Mouse (Mus musculus) neural tube, embryonic 15.5 days (tissue): ENCODE results near the gene Poldip3. TPM values are rescaled to one million over a fixed set of nuclear protein-coding genes. Genes with fewer than 3 reads are reported as not detected.
"Not testable (repeated sequence)": the region's sequence is repeated elsewhere in the genome, so short reads cannot be mapped to it uniquely, and the experiment has no call there.

Experiments used
- ATAC-seq: fragments of 200-750 bp; cut with Nextera tagmentation; 2 replicates; pipeline ENCODE4 v1.8.0; 2017; ENCODE audit warnings: mild to moderate bottlenecking, moderate TSS enrichment, moderate library complexity; ENCODE audit not compliant: low FRiP score
- H3K27ac ChIP-seq: fragments of 300-500 bp; sonication (generic); replicated peaks from 2 replicates; pipeline ENCODE4 v1.5.1; 2015; ENCODE audit warnings: mild to moderate bottlenecking, inconsistent platforms
- H3K27me3 ChIP-seq: fragments of 300-500 bp; sonication (generic); replicated peaks from 2 replicates; pipeline ENCODE4 v1.6.1; 2015; ENCODE audit warnings: inconsistent platforms
- H3K36me3 ChIP-seq: fragments of 300-500 bp; sonication (generic); 2 replicates; pipeline ENCODE4 v1.6.1; 2015; ENCODE audit warnings: inconsistent platforms
- H3K4me1 ChIP-seq: fragments of 300-500 bp; sonication (generic); 2 replicates; pipeline ENCODE4 v1.6.1; 2015; ENCODE audit warnings: inconsistent platforms
- H3K4me2 ChIP-seq: fragments of 300-500 bp; sonication (generic); 2 replicates; pipeline ENCODE4 v1.6.1; 2015; ENCODE audit warnings: inconsistent platforms, mild to moderate bottlenecking, moderate library complexity
- H3K4me3 ChIP-seq: fragments of 300-500 bp; sonication (generic); replicated peaks from 2 replicates; pipeline ENCODE4 v1.5.1; 2015; ENCODE audit warnings: mild to moderate bottlenecking, inconsistent platforms
- H3K9ac ChIP-seq: fragments of 300-500 bp; sonication (generic); replicated peaks from 2 replicates; pipeline ENCODE4 v1.6.1; 2015; ENCODE audit warnings: mild to moderate bottlenecking, inconsistent platforms
- H3K9me3 ChIP-seq: fragments of 300-500 bp; sonication (generic); replicated peaks from 2 replicates; pipeline ENCODE4 v1.6.1; 2016; ENCODE audit warnings: inconsistent platforms
- WGBS: fragments of 180-500 bp; shearing (Covaris S2); methylation state at CpG from one replicate; pipeline ENCODE4 v1.1.7; 2015; ENCODE audit warnings: mixed read lengths; 5-methylcytosine and 5-hydroxymethylcytosine counted together
- polyA plus RNA-seq: library from polyadenylated mRNA; unstranded; fragments of >200 nt; fragmentation: Nextera tagmentation; extraction: Ambion mirVana; gene quantifications from 2 replicates; pipeline ENCODE4 v1.2.1, GENCODE M21; 2015

Poldip3 gene
- polyA plus RNA-seq, 1 experiment from 2014 or later: 127 TPM

- H3K27me3 ChIP-seq: no peaks in the 10 kb centered on the region
- H3K4me3 ChIP-seq: peak overlapping the region; percentile 85
- H3K27ac ChIP-seq: peak overlapping the region; percentile 99
- peak overlapping the region; percentile 95 for H3K9ac ChIP-seq
- 4% methylated on average over 21 of the region's 21 CpGs for WGBS
- peak overlapping the region; percentile 85 for H3K4me2 ChIP-seq
- H3K36me3 ChIP-seq: peaks cover 15% of the 10 kb centered on the region
- H3K4me1 ChIP-seq: peaks cover 36% of the 10 kb centered on the region
- no peaks in the 10 kb centered on the region for H3K9me3 ChIP-seq
- ATAC-seq: no peak
Observed at GRCm38 (mm10) chr15:83148395-83148794, 789 bp downstream of the Poldip3 start.

DNA sequence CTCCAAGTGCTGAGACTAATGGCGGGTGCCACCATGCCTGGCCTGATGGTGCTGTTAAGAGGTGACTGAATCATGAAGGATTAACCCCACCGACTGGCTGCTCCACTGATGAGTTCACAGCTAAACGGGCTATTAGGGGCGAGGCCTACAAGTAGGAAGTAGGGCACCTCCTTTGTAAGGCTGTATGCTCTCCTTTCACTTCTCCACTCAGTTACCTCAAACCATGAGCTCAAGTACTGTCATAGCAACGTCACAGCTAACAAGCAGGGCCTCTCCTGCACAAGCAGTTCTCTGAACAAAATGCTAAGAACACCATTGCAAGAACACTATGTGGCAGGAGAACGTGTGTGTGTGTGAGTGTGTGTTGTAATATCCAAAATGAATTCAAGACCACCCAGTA lies 3.6 kb downstream of the Poldip3 start:
- H3K9ac ChIP-seq: no peak overlapping the region
- H3K27me3 ChIP-seq: no peaks in the 10 kb centered on the region
- no peaks in the 10 kb centered on the region for H3K9me3 ChIP-seq
- WGBS: 95% methylated on average over 6 of the region's 6 CpGs
- H3K27ac ChIP-seq: no peak overlapping the region
- no peak overlapping the region for H3K4me2 ChIP-seq
- H3K4me3 ChIP-seq: no peak overlapping the region
- H3K4me1 ChIP-seq: peaks cover 54% of the 10 kb centered on the region
- H3K36me3 ChIP-seq: peaks cover 15% of the 10 kb centered on the region
- no peak for ATAC-seq

DNA sequence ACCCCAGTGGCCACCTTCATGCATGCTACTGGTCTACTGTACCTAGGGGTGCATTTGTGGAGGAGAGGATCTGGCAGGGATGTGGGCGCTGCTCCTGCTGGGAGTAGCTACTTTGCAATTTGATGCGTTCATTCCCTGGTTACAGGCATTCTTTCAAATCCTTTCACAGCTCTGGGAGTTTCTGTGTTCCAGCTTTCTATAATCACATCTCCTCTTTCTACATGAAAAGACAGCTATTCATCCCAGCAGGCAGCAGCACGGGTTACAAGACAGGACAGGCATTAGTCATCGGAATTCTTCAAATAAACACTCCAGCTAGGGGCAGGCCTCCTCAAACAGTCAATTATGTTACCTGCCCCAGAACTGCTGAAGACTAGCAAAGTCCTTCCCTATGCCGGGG lies 6.3 kb downstream of the Poldip3 start:
- H3K36me3 ChIP-seq: peaks cover 19% of the 10 kb centered on the region
- no peaks in the 10 kb centered on the region for H3K27me3 ChIP-seq
- 39% methylated on average over 5 of the region's 5 CpGs for WGBS
- H3K4me2 ChIP-seq: no peak overlapping the region
- no peaks in the 10 kb centered on the region for H3K9me3 ChIP-seq
- peaks cover 46% of the 10 kb centered on the region for H3K4me1 ChIP-seq
- ATAC-seq: no peak
- no peak overlapping the region for H3K9ac ChIP-seq
- peak overlapping the region; percentile 19; the same call in 1 of the 2 replicates for H3K27ac ChIP-seq
- H3K4me3 ChIP-seq: no peak overlapping the region

- Histone ChIP-seq H3K4me2 (no peak overlapping the region), H3K36me3 (peaks cover 72% of the 10 kb centered on the region), H3K4me3 (no peak overlapping the region), H3K9me3 (no peaks in the 10 kb centered on the region), H3K9ac (no peak overlapping the region), H3K27ac (no peak overlapping the region), H3K27me3 (no peaks in the 10 kb centered on the region), H3K4me1 (peaks cover 4% of the 10 kb centered on the region; the same call in 1 of the 2 replicates)
- ATAC-seq: no peak
- 92% methylated on average over 2 of the region's 2 CpGs for WGBS
Observed at GRCm38 (mm10) chr15:83135654-83136053, 13.5 kb downstream of the Poldip3 start.

- H3K4me3 ChIP-seq: no peak overlapping the region
- no peaks in the 10 kb centered on the region for H3K9me3 ChIP-seq
- no peaks in the 10 kb centered on the region for H3K4me1 ChIP-seq
- WGBS: 79% methylated on average over 6 of the region's 6 CpGs
- peaks cover 82% of the 10 kb centered on the region for H3K36me3 ChIP-seq
- H3K27ac ChIP-seq: no peak overlapping the region
- ATAC-seq: no peak
- H3K4me2 ChIP-seq: no peak overlapping the region
- no peak overlapping the region for H3K9ac ChIP-seq
- no peaks in the 10 kb centered on the region for H3K27me3 ChIP-seq
Observed at GRCm38 (mm10) chr15:83134671-83135070, 14.5 kb downstream of the Poldip3 start.

GRCm38 (mm10) chr15:83129530-83130231 lies 19.5 kb downstream of the Poldip3 start:
- Histone ChIP-seq H3K27ac (no peak overlapping the region), H3K4me1 (no peaks in the 10 kb centered on the region), H3K36me3 (peaks cover 91% of the 10 kb centered on the region), H3K4me2 (no peak overlapping the region), H3K9me3 (no peaks in the 10 kb centered on the region), H3K27me3 (no peaks in the 10 kb centered on the region), H3K9ac (no peak overlapping the region), H3K4me3 (no peak overlapping the region)
- 91% methylated on average over 7 of the region's 7 CpGs for whole genome bisulfite sequencing
- ATAC-seq: no peak

DNA sequence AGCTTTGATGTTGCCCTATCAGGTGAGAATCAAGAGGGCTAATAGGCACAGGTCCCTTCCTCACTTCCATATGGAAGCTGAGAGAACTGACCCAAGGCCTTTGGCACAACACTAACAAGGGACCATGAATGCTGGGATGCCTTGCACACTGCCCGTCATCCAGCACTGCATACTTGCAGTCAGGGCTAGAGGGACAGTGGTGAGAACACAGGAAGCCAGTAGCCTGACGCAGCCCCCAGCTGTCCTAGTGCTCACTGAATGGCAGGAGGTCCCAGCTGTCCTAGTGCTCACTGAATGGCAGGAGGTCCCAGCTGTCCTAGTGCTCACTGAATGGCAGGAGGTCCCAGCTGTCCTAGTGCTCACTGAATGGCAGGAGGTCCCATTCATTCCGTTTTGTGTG lies 22.1 kb downstream of the Poldip3 start:
- 29% methylated on average over 3 of the region's 3 CpGs for WGBS
- H3K4me2 ChIP-seq, H3K9ac ChIP-seq, H3K27me3 ChIP-seq, H3K9me3 ChIP-seq, H3K4me3 ChIP-seq, ATAC-seq, H3K27ac ChIP-seq, H3K4me1 ChIP-seq: not testable (repeated sequence)
- peaks cover 67% of the 10 kb centered on the region for H3K36me3 ChIP-seq

DNA sequence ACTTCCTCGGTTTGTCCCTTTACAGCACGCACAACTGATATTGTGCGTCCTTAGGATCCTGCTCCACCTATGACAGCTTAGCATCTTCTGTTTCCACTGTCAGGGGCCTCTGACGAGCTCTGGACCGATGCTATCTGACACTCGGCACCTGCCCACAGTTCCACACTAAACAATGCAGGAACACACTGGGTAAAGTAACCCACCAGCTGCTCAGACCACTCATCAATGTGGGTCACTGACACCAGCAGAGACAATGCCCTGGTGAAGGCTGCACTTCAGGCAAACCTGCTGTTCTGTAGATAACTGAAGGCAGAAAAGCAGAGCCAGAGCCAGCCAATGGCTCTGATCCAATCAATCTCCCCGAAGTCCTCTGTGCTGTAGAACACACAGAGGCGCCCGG lies 22.6 kb downstream of the Poldip3 start:
- no peaks in the 10 kb centered on the region for H3K9me3 ChIP-seq
- H3K27me3 ChIP-seq: no peaks in the 10 kb centered on the region
- H3K27ac ChIP-seq: no peak overlapping the region
- ATAC-seq: no peak
- no peak overlapping the region for H3K9ac ChIP-seq
- no peak overlapping the region for H3K4me3 ChIP-seq
- peaks cover 62% of the 10 kb centered on the region for H3K36me3 ChIP-seq
- WGBS: 77% methylated on average over 9 of the region's 9 CpGs
- H3K4me2 ChIP-seq: no peak overlapping the region
- peaks cover 6% of the 10 kb centered on the region for H3K4me1 ChIP-seq

GRCm38 (mm10) chr15:83124625-83125024 lies 24.6 kb downstream of the Poldip3 start:
- no peak for ATAC-seq
- Histone ChIP-seq H3K9ac (no peak overlapping the region), H3K4me2 (no peak overlapping the region), H3K27me3 (no peaks in the 10 kb centered on the region), H3K9me3 (no peaks in the 10 kb centered on the region), H3K4me1 (peaks cover 17% of the 10 kb centered on the region), H3K4me3 (no peak overlapping the region), H3K27ac (no peak overlapping the region), H3K36me3 (peaks cover 48% of the 10 kb centered on the region)
- WGBS: 70% methylated on average over 5 of the region's 5 CpGs

DNA sequence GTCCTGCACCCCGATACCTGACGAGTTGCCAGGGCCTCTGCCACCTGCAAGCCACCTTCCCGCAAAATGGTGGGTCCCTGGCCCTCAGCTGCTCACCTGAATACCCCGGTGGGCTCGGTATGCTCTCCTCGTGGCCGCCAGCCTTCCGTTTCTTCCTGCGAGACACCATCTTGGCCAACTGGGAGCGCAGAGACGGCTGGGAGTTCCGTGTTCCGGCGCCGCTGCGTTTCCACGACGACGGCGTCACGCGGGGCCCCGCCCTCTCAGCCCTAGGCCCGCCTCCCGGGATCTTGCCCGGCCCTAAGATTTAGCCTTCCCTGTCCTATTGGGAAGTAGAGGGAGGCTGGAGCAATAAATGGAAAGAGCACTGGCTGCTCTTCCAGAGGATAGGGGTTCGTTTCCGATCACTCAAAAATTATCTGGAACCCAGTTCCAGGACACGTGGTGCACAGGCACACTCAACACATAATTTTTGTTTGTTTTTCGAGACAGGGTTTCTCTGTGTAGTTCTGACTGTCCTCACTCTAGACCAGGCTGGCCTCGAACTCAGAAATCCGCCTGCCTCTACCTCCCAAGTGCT lies 26.5 kb downstream of the Poldip3 start, which contains the start of gene Rrp7a:
TSS of gene Rrp7a (minus strand) at position 236 of the 580 bp plus-strand sequence.
- peak within 1 kb of the TSS; percentile 77 for H3K4me3 ChIP-seq
- WGBS: 7% methylated on average over 32 of the region's 32 CpGs
- H3K27ac ChIP-seq: peak within 1 kb of the TSS; percentile 84
- peak within 1 kb of the TSS; percentile 62 for H3K4me2 ChIP-seq
- H3K36me3 ChIP-seq: peaks cover 45% of the 10 kb centered on the region
- no peaks in the 10 kb centered on the region for H3K9me3 ChIP-seq
- peaks cover 25% of the 10 kb centered on the region for H3K4me1 ChIP-seq
- peak within 1 kb of the TSS; percentile 72 for H3K9ac ChIP-seq
- ATAC-seq: peak; percentile 93
- H3K27me3 ChIP-seq: no peaks in the 10 kb centered on the region

- peak overlapping the region; percentile 72 for H3K9ac ChIP-seq
- ATAC-seq: peak; percentile 73
- WGBS: 4% methylated on average over 43 of the region's 43 CpGs
- no peaks in the 10 kb centered on the region for H3K9me3 ChIP-seq
- peaks cover 47% of the 10 kb centered on the region for H3K36me3 ChIP-seq
- H3K4me1 ChIP-seq: peaks cover 25% of the 10 kb centered on the region
- no peaks in the 10 kb centered on the region for H3K27me3 ChIP-seq
- peak overlapping the region; percentile 62 for H3K4me2 ChIP-seq
- peak overlapping the region; percentile 77 for H3K4me3 ChIP-seq
- peak overlapping the region; percentile 84 for H3K27ac ChIP-seq
Observed at GRCm38 (mm10) chr15:83121709-83122565, 27.2 kb downstream of the Poldip3 start.
